Mouse (Mus musculus) forelimb bud, embryonic 11.5 days (tissue): ENCODE measurements around the gene Sh3gl2.

Experiments used
- DNase-seq: peaks from one replicate; pipeline ENCODE4 v3.0.0-alpha.2; 2012; ENCODE audit warnings: low read depth, low spot score

Sh3gl2 gene

DNA sequence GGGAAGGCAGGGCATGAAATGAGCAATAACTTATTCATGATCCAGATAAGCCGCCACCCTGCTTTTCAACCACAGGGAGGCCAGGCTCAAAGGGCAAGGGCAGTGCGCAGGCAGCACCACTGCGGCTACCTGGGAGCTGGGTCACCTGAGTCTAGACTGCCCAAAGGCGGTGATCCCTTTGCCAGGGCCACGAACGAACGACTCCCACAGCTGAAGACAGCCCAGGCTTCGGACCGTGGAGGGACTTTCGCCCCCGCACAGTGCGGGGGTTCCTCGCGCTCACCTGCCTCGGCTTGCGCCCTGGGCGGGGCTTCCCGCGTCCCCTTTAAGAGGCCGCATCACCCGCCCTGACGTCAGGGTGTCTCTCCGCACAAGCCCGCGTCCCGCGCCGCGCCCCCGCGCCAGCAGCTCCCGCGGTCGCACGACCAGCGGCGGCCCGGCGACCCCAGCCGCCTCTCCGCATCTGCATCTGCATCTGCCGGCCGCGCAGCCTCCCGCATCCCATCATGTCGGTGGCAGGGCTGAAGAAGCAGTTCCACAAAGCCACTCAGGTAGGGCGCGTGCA lies at the start of gene Sh3gl2:
Gene Sh3gl2, plus strand, starts transcription at position 56 of the 565 bp plus-strand sequence.
- no peak for DNase-seq

- no peak for DNase-seq
Observed at GRCm38 (mm10) chr4:85161156-85161555, 43.8 kb upstream of the Sh3gl2 start.

- DNase-seq, result peak; percentile 74
Observed at GRCm38 (mm10) chr4:85162468-85163312, 42.2 kb upstream of the Sh3gl2 start.

GRCm38 (mm10) chr4:85163313-85163615 lies 41.7 kb upstream of the Sh3gl2 start:
- DNase-seq, result no peak

DNA sequence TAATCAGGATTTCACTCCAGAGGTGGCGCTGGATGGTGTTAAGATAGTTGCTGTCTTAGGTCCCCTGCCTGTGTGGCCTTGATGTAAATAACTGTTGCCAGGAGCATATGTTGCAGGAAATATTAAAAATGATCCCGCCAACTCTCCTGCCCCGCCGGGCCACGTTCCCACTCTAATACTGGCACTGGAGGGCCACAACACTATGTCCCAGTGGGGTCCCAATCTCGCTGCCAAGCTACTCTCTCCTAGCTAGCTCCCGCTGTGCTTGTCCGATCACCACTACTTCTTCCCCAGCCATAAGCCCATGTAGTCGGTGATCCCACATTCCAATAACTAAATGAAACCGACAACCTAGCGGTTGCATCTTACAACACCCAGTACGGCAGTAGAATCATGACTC lies 36.9 kb upstream of the Sh3gl2 start:
- no peak for DNase-seq

DNA sequence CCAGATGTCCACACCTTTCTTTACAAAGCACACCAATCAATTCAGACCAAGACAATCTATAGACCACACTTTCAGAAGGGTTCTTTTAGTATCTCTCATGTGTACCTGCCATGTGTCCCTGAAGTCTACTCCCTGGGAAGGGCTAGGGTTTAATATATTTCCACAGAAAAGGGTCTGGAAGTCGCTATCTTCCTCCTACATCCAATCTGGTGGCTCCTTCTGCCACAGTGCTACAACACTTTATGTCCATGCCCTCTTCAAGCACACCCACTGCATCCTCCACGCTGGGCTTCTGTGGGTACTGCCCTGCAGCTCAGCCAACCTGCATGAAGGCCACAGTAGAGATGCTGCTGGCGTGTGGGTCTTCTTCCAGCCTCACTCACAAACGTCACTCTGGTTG lies 29.5 kb upstream of the Sh3gl2 start:
- DNase-seq, result no peak

DNA sequence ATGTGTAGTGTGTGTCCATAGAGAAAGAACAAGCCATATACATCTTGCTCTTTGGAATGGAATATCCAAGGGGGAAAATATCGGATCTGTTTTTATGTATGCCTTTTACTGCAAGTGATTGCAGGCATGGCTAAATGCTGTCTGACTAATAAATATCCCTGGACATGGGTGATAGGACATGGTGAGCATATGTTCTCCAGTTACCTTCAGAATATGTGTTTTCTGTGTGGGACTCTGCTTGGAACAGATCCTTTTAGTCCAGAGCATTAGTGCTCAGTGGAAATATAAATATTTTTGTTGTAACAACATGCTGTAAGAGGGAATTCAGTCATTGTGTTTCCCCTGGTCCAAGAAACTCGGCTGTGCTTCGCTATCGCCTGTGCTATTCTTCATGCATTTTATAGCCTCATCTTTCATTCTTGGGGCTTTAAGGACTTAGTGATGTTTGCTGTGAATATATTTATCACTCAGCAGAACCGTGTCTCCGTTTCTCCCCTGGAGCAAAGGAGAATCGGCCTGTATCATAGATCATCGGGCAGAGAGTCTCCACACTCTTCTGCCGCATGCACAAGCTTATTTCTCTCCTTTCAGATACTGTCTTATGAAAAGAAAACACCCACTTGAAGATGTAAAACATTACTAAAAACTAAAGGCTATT lies 26.4 kb upstream of the Sh3gl2 start:
- DNase-seq, result no peak

GRCm38 (mm10) chr4:85186011-85186410 lies 18.9 kb upstream of the Sh3gl2 start:
- DNase-seq, result no peak

- DNase-seq, result no peak
Observed at GRCm38 (mm10) chr4:85196201-85196600, 8.7 kb upstream of the Sh3gl2 start.

DNA sequence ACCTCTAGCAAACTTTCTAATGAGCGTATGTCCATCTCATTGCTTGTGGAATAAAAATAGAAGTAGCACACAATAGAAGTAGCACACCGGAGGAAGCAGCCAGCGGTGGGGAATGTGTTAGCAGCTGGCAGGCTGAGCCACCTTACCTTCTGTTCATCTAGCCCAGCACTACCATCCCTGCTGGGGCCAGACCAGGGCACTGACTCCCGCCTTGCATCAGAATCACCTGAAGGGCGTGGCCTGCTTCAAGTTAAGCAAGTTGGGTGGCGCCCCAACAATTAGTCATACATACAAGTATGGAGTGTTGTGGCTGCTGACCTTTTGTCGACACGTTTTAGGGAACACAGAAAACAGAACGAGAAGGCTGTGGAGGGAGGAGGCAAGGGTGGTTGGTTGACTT lies 6.5 kb upstream of the Sh3gl2 start:
- no peak for DNase-seq

- DNase-seq, result no peak
Observed at GRCm38 (mm10) chr4:85202582-85202981, 2.3 kb upstream of the Sh3gl2 start.

GRCm38 (mm10) chr4:85205636-85206211 lies 798 bp downstream of the Sh3gl2 start:
- no peak for DNase-seq

DNA sequence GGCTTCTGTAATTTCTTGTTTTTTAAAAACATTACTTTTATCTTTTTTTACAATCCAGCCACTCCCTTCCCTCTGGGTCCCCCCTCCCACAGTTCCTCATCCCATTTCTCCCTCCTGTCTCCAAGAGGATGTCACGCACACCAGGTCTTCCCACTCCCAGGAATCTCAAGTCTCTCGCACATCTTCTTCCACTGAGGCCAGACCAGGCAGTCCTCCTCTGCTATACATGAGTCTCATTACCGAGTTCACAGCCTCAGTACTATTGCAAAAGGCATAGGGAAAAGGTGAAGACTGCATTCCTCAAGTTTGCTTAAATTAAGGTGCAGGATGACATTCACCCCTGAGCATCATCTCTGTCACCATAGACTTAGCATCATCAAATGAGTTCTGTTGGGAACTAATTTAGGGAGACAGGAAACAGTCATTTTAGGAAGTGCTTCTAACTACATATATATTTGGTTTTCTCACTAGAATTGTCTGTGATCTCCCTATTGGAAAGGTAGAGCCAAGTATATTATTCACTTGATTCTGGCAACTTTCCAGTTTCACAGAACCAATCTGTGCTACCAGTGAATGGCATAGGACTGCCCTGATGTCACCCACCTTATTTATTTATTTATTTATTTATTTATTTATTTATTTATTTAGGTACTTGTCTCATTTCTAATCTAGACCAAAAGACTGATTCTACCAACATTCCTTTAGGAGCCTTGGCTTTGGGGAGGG lies 1.9 kb downstream of the Sh3gl2 start:
- no peak for DNase-seq

GRCm38 (mm10) chr4:85207515-85207914 lies 2.6 kb downstream of the Sh3gl2 start:
- no peak for DNase-seq

- DNase-seq, result no peak
Observed at GRCm38 (mm10) chr4:85208531-85208930, 3.6 kb downstream of the Sh3gl2 start.

DNA sequence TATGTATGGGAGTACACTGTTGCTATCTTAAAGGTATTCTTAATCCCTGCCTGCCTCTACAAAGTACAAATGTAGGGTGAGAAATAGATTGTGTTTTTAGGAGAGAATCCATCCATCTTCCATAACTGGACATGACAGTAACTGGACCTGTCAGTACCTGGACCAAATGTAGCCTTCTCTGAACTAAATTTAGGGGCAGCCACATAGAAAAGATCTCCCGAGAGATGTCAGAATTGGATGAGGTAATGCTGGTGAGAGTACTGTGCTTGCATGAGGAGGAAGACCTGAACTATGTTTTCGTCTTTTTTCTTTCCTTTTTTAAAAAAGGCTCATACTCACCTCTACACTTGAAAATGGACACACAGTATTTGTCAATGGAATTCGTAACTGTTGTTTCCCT lies 6.0 kb downstream of the Sh3gl2 start:
- DNase-seq, result no peak

DNA sequence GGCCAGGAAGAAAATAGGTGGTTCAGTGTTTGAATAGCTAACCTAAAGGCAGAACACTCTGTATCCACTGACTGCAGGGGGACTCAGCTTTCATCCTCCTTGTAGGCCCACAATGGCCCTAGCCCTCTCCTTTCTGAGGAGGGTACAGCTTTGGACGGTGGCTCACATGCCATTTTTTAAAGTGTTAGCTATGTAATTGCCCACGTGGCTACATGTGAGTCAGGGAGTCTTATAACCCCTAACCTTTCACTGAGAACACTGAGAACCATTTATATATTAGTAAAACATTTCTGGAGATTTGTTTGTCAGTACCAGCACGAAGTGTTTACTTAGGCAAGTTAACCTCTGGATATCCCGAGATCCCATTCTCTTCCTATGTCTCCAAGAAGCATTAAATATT lies 12.1 kb downstream of the Sh3gl2 start:
- no peak for DNase-seq

- no peak for DNase-seq
Observed at GRCm38 (mm10) chr4:85222716-85223115, 17.8 kb downstream of the Sh3gl2 start.

- no peak for DNase-seq
Observed at GRCm38 (mm10) chr4:85226731-85227130, 21.8 kb downstream of the Sh3gl2 start.

GRCm38 (mm10) chr4:85227664-85228588 lies 23.0 kb downstream of the Sh3gl2 start:
- DNase-seq, result no peak

DNA sequence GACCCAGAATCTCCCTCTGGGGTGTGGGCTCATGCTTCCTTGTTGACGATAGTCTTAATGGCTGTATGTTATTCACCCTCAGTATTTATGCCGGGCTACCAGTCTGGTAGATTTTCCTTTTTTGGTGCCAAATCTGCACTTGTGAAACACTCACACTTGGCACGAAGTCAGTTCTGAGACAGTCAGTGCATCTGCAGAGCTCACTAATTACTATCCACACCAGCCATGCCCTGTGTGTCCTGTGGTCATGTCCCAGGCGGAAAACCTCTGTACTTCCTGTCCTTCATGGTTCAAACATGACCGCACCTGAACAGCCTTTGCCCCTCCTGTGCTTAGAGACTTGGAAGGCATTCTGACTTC lies 23.6 kb downstream of the Sh3gl2 start:
- DNase-seq, result no peak
